Mouse (Mus musculus) embryonic fibroblast, embryonic 13.5 days (primary cell): ENCODE results near the gene Nos1.

Experiments
- CTCF ChIP-seq: IDR thresholded peaks from 2 replicates; pipeline ENCODE4 v1.5.1; 2011; ENCODE audit warnings: mild to moderate bottlenecking, control low read depth, low read length, moderate library complexity, borderline replicate concordance; ENCODE audit not compliant: insufficient read depth
- POLR2A ChIP-seq: IDR thresholded peaks from 2 replicates; pipeline ENCODE4 v1.6.1; 2011; ENCODE audit warnings: low read depth, mild to moderate bottlenecking, control low read depth, low read length, moderate library complexity

- TF ChIP-seq POLR2A = no peak
- no peak for TF ChIP-seq CTCF
Observed at GRCm38 (mm10) chr5:117824486-117824885, 43.7 kb downstream of the Nos1 start.
